Mouse (Mus musculus) ES-CJ7 (cell line): ENCODE measurements around the gene Fmnl1.
"Not testable (repeated sequence)": the region's sequence is repeated elsewhere in the genome, so short reads cannot be mapped to it uniquely, and the experiment has no call there.

Experiments
- DNase-seq: peaks from one replicate; pipeline ENCODE4 v3.0.0; 2011; ENCODE audit warnings: low read depth, low spot score

Fmnl1 gene

DNA sequence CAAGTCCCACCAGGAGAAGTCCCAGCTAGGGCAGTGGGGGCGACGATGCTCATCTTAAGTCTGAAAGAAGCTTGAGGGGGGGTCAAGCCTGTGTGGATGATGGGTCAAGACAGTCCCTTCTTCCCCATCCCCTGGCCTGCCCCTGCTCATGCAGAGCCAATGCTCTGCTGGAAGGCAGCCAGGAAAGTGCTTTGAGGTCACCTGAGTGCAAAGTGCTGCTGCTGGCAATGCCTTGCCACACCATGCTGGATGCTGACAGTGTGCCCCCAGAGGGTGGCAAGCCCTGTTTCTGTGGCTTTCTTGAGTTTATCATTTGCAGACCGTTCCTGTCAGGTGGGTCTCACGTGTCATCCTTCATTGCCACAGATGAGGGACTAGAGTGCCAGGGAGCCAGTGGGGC is 49.1 kb downstream of the Fmnl1 start:
- DNase-seq = no peak

GRCm38 (mm10) chr11:103221437-103221836 is 50.5 kb downstream of the Fmnl1 start:
- DNase-seq = no peak

- not testable (repeated sequence) for DNase-seq
Observed at GRCm38 (mm10) chr11:103222718-103223117, 51.8 kb downstream of the Fmnl1 start.

DNA sequence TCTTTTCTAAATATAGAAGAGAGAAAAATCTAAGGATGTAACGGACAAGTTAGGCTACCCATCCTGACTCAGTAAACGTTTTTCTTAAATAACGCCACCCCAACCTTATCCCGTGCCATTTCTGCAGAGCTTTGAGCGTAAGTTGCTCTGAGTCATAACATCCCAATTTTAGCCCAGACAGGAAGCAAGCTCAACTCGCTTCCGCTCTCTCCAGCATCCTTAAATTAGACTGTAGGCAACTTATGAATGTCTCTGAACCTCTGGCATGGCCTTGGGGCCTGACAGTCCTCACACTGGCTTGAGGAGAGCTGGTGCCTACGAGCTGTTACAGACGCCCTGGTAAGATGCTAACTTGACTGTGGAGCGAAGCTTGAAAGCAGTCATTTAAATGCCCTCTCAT is 52.5 kb downstream of the Fmnl1 start:
- no peak for DNase-seq

- DNase-seq = no peak
Observed at GRCm38 (mm10) chr11:103223951-103224456, 53.1 kb downstream of the Fmnl1 start.

- peak; percentile 41 for DNase-seq
Observed at GRCm38 (mm10) chr11:103229608-103230007, 58.7 kb downstream of the Fmnl1 start.

DNA sequence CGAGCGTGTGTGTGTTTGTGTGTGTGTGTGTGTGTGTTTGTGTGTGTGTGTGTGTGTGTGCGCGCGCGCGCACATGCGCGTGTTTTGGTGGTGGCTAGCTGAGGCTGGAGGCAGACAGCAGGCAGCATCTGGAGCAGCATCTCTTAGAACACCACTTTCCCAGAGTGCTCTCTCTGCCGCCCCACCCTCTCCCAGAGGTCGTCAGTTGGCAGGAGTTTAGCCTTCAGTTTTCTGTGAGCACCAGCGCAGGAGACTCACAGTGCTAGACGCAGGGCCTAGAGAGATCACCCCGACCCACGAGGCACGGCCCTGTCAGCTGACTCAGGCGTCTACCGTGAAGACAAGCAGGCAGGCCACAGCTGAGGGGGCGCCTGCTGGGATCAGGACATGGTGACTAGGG is 59.7 kb downstream of the Fmnl1 start:
- DNase-seq = peak; percentile 45

GRCm38 (mm10) chr11:103231367-103231766 is 60.5 kb downstream of the Fmnl1 start:
- no peak for DNase-seq

- DNase-seq = peak; percentile 68
Observed at GRCm38 (mm10) chr11:103232966-103233365, 62.1 kb downstream of the Fmnl1 start.

DNA sequence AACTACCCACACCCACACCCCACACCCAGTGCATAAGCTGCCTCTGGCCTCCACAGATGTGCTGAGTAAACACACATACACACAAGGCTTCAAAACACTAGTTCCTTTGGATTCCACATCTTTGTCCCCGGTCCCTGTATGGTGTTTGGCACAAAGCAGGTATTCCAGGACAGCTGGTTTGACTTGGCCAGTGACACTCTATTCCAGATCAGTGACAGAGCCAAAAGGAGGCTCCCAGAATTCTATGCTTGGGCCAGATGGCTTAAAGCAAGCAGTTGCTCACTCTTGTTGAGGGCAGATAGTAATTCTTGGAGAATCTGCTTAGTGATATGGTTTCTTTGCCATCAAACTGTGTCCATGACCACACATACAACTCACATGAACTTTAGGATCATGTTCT is 63.5 kb downstream of the Fmnl1 start:
- DNase-seq = no peak

DNA sequence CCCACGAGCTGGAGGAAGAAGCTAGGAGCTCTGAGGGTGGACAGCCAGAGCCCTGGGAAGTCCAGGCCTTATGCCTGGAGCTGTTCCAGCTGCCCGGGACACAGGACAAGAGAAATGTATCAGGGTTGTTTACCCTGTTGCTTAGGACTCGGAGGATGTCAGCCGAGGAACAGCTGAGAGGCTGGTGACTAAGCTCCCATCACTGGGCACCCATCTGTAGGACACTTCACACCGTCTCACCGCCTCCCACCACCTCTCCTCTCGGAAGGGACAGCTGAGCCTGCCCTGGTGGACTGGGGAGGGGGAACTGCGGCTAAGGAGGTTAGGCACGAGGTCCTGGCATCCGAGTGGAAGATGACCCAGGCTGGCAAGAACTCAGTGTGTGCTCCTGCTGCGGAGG is 64.8 kb downstream of the Fmnl1 start:
- DNase-seq = no peak

DNA sequence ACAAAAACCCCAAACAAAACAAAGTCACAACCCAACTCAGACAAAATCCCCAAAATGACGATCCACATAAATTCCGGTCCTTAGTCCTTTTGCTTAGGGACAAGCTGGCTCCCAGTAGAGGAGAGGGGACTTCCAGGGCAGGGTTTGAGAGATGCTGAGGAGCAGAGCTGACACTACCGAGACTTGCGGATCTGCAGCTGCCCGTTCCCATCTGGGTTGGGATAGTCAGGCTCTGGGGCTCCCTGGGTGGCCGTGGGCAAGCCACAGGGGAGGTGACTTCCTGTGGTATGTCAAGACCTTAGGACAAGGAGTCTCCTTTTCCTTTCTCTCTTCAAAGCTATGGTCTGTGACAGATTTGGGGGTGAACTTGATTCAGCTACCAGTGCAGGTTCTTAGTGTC is 65.5 kb downstream of the Fmnl1 start:
- DNase-seq = no peak

GRCm38 (mm10) chr11:103236903-103237302 is 66.0 kb downstream of the Fmnl1 start:
- no peak for DNase-seq

GRCm38 (mm10) chr11:103237757-103238156 is 66.8 kb downstream of the Fmnl1 start:
- DNase-seq = peak; percentile 80

DNA sequence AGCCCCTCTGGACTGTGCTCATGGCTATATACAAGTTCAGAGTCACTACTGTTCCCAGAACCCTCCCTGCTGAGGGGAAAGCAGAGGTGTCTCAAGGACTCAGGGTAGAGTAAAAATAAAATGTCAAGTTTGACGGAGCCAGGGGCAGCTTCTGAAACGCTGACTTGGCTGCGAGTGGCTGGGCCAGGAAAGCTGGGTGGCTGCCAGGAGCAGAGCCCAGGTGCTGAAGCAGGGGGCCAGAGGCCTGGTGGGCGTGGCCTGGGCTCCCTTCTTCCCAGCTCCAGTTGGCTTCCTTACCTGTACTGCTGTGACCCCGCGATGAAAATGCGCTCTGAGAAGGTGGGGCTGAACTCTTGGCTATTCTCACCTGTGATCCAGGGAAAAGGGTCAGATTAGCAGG is 69.8 kb downstream of the Fmnl1 start:
- DNase-seq = no peak

GRCm38 (mm10) chr11:103244856-103245255 is 73.9 kb downstream of the Fmnl1 start:
- no peak for DNase-seq

- no peak for DNase-seq
Observed at GRCm38 (mm10) chr11:103246081-103246730, 75.3 kb downstream of the Fmnl1 start.

DNA sequence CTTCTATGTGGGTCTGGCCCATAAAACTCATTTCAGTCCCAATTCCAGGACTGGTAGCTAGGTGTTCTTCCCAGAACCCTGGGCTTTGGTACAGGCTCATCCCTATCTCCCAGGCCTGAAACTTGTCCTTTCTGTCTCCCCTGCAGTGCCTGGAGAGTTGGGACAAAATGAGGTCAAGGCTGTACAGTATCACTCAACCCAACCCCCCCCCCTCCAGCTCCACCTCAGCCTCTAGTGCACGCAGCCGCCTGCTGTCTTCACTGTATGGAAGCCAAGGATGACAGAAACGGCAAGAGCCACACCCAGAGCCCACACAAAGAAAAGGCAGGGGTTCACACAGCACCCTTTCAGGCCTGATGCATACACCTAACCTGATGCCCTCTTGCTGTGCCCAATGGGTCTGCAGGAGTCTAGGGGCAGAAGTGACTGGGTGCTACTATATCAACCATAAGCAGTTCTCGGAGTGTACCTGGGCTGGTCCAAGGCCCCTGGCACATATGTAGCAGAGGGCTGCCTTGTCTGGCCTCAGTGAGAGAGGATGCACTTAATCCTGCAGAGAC is 75.9 kb downstream of the Fmnl1 start:
- DNase-seq = no peak

DNA sequence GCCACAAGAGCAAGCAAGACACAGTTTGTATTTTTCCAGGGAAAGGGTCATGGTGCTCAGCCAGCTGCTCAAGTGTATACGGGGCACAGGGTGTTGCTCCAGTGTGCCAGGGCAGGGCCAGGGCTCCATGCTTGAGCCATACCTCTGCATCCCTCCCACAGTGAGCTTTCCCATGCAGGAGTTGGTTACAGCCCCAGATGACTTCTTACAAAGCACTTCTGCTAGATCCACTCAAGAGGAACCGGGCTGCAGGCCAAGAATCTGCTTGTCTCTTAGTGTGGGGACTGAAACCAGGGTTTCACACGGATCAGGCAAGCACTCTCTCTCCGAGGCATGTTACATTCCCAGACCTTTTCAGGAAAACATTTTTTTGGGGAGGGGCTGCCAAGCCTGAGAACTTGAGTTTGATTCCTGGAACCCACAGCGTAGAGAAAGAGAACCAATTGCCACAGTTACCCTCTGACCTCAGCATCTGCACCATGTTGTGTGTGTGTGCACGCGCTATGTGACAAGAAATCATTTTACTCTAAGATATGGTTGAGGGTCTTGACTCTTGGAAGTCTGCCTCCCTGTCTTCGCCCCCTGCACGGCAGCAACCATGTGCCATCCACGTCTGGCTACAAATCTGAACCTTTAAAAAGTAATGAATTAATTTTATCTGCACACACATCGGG is 76.7 kb downstream of the Fmnl1 start:
- DNase-seq = no peak
